Mouse (Mus musculus): Measurements from ENCODE around the gene March1.

- TF ChIP-seq MAFK (IDR thresholded peaks at IDR 0.05; ENCODE audit: borderline replicate concordance, low read depth, low read length) (no peak), ZNF384 (IDR thresholded peaks at IDR 0.05; ENCODE audit: low read depth, low read length) (no peak), E2F4 (IDR thresholded peaks at IDR 0.05; ENCODE audit: borderline replicate concordance, low read depth, low read length) (no peak), GATA1 (IDR thresholded peaks at IDR 0.05; ENCODE audit: low read depth, low read length) (peak; percentile 42; the same call in 1 of the 2 replicates), EP300 (IDR thresholded peaks at IDR 0.05; ENCODE audit: low read depth in 1 of 2, low read length in 2 of 2) (peak in 1 of 2 experiments; percentile 47; a peak in 3 of 4 replicates), USF2 (IDR thresholded peaks at IDR 0.05; ENCODE audit: borderline replicate concordance in 1 of 2, insufficient read depth in 1 of 2, low read depth in 1 of 2, low read length in 2 of 2) (no peak), HCFC1 (IDR thresholded peaks at IDR 0.05; ENCODE audit: low read depth, low read length) (no peak), ELF1 (IDR thresholded peaks at IDR 0.05; ENCODE audit: low read depth, low read length) (no peak), RCOR1 (IDR thresholded peaks at IDR 0.05; ENCODE audit: low read depth, low read length) (no peak)
Observed at GRCm38 (mm10) chr8:66469821-66470220, 852.1 kb downstream of the March1 start.

All from MEL (cell line).